Mouse (Mus musculus) midbrain, embryonic 14.5 days (tissue): ENCODE measurements at regions not wholly inside any gene's neighbourhood (a gene's known extent, or its start where the extent isn't known, plus 50 kb on each side); places are given as distances from the start of the nearest gene placed in this dataset.
"Not testable (repeated sequence)": the region's sequence is repeated elsewhere in the genome, so short reads cannot be mapped to it uniquely, and the experiment has no call there.

Experiments
- ATAC-seq: fragments of 200-750 bp; cut with Nextera tagmentation; 2 replicates; pipeline ENCODE4 v1.8.0; 2017; ENCODE audit warnings: moderate number of reproducible peaks, moderate library complexity; ENCODE audit not compliant: low FRiP score, low TSS enrichment
- DNase-seq: peaks from one replicate; pipeline ENCODE4 v3.0.0-alpha.2; 2015
- H3K27ac ChIP-seq: fragments of 300-500 bp; sonication (generic); replicated peaks from 2 replicates; pipeline ENCODE4 v1.5.1; 2014; ENCODE audit warnings: mild to moderate bottlenecking, low read depth, low read length, moderate library complexity
- H3K27me3 ChIP-seq: fragments of 300-500 bp; sonication (generic); 2 replicates; pipeline ENCODE4 v1.6.1; 2014; ENCODE audit warnings: low read length, control low read depth, mixed read lengths; ENCODE audit not compliant: control insufficient read depth, insufficient read depth
- H3K36me3 ChIP-seq: fragments of 300-500 bp; sonication (generic); 2 replicates; pipeline ENCODE4 v1.6.1; 2014; ENCODE audit warnings: low read length, control low read depth; ENCODE audit not compliant: control insufficient read depth, insufficient read depth
- H3K4me1 ChIP-seq: fragments of 300-500 bp; sonication (generic); 2 replicates; pipeline ENCODE4 v1.6.1; 2014; ENCODE audit warnings: mild to moderate bottlenecking, antibody characterized with exemption, low read length, control low read depth; ENCODE audit not compliant: control insufficient read depth, insufficient read depth
- H3K4me2 ChIP-seq: fragments of 300-500 bp; sonication (generic); 2 replicates; pipeline ENCODE4 v1.6.1; 2014; ENCODE audit warnings: mild to moderate bottlenecking, low read length, moderate library complexity
- H3K4me3 ChIP-seq: fragments of 300-500 bp; sonication (generic); replicated peaks from 2 replicates; pipeline ENCODE4 v1.5.1; 2014; ENCODE audit warnings: low read depth, low read length
- H3K9ac ChIP-seq: fragments of 300-500 bp; sonication (generic); replicated peaks from 2 replicates; pipeline ENCODE4 v1.6.1; 2014; ENCODE audit warnings: mild to moderate bottlenecking, low read length, moderate library complexity
- H3K9me3 ChIP-seq: fragments of 300-500 bp; sonication (generic); 2 replicates; pipeline ENCODE4 v1.6.1; 2016; ENCODE audit warnings: low read length, control low read depth, mixed read lengths; ENCODE audit not compliant: control insufficient read depth
- WGBS: fragments of 180-500 bp; shearing (Covaris S2); extraction: QIAGEN DNeasy Blood & Tissue Kit; methylation state at CpG from one replicate; pipeline ENCODE4 v1.1.7; 2014; 5-methylcytosine and 5-hydroxymethylcytosine counted together

- no peaks in the 10 kb centered on the region for H3K4me1 ChIP-seq
- no peak overlapping the region for H3K4me2 ChIP-seq
- ATAC-seq (no peak), DNase-seq (no peak)
- H3K36me3 ChIP-seq = no peaks in the 10 kb centered on the region
- 86% methylated on average over 11 of the region's 11 CpGs for WGBS
- H3K27ac ChIP-seq = no peak overlapping the region
- H3K27me3 ChIP-seq = no peaks in the 10 kb centered on the region
- H3K9me3 ChIP-seq = no peaks in the 10 kb centered on the region
- H3K9ac ChIP-seq = no peak overlapping the region
- no peak overlapping the region for H3K4me3 ChIP-seq
These were observed 222.7 kb upstream of the Arid2 start for GRCm38 (mm10) chr15:96064499-96065217.

GRCm38 (mm10) chr15:96075615-96076014, 211.7 kb upstream of the Arid2 start:
- Histone ChIP-seq H3K4me3 (no peak overlapping the region), H3K9me3 (no peaks in the 10 kb centered on the region), H3K4me2 (no peak overlapping the region), H3K27me3 (no peaks in the 10 kb centered on the region), H3K9ac (no peak overlapping the region), H3K4me1 (no peaks in the 10 kb centered on the region), H3K36me3 (no peaks in the 10 kb centered on the region), H3K27ac (no peak overlapping the region)
- ATAC-seq (no peak), DNase-seq (no peak)
- WGBS = 88% methylated on average over 9 of the region's 9 CpGs

- H3K9ac ChIP-seq = no peak overlapping the region
- no peak overlapping the region for H3K4me2 ChIP-seq
- H3K4me3 ChIP-seq = no peak overlapping the region
- H3K36me3 ChIP-seq = no peaks in the 10 kb centered on the region
- no peak for DNase-seq
- no peaks in the 10 kb centered on the region for H3K9me3 ChIP-seq
- no peak overlapping the region for H3K27ac ChIP-seq
- ATAC-seq = no peak
- H3K27me3 ChIP-seq = no peaks in the 10 kb centered on the region
- H3K4me1 ChIP-seq = no peaks in the 10 kb centered on the region
- 84% methylated on average over 5 of the region's 5 CpGs for WGBS
These were observed 209.6 kb upstream of the Arid2 start for GRCm38 (mm10) chr15:96077756-96078155.

- Histone ChIP-seq H3K9me3 (no peaks in the 10 kb centered on the region), H3K9ac (no peak overlapping the region), H3K4me3 (no peak overlapping the region), H3K4me1 (no peaks in the 10 kb centered on the region), H3K36me3 (no peaks in the 10 kb centered on the region), H3K4me2 (no peak overlapping the region), H3K27ac (no peak overlapping the region), H3K27me3 (no peaks in the 10 kb centered on the region)
- WGBS = 51% methylated on average over 2 of the region's 2 CpGs
- no peak for ATAC-seq
- DNase-seq = no peak
These were observed 208.7 kb upstream of the Arid2 start for GRCm38 (mm10) chr15:96078580-96078979.

GRCm38 (mm10) chr15:96089676-96090075, 197.6 kb upstream of the Arid2 start:
- no peaks in the 10 kb centered on the region for H3K36me3 ChIP-seq
- DNase-seq (no peak), ATAC-seq (no peak)
- H3K9ac ChIP-seq = no peak overlapping the region
- H3K27me3 ChIP-seq = no peaks in the 10 kb centered on the region
- H3K4me2 ChIP-seq = no peak overlapping the region
- no peak overlapping the region for H3K4me3 ChIP-seq
- H3K4me1 ChIP-seq = no peaks in the 10 kb centered on the region
- no peaks in the 10 kb centered on the region for H3K9me3 ChIP-seq
- no peak overlapping the region for H3K27ac ChIP-seq
- 95% methylated on average over 9 of the region's 9 CpGs for WGBS

GRCm38 (mm10) chr15:96096438-96096837, 190.9 kb upstream of the Arid2 start:
- WGBS = 92% methylated on average over 3 of the region's 3 CpGs
- Histone ChIP-seq H3K4me2 (no peak overlapping the region), H3K4me3 (no peak overlapping the region), H3K9ac (no peak overlapping the region), H3K27me3 (no peaks in the 10 kb centered on the region), H3K27ac (no peak overlapping the region), H3K4me1 (no peaks in the 10 kb centered on the region), H3K36me3 (no peaks in the 10 kb centered on the region), H3K9me3 (no peaks in the 10 kb centered on the region)
- no peak for ATAC-seq
- no peak for DNase-seq

GRCm38 (mm10) chr15:96098821-96099220, 188.5 kb upstream of the Arid2 start:
- no peak overlapping the region for H3K4me2 ChIP-seq

GRCm38 (mm10) chr15:96099844-96100640, 187.3 kb upstream of the Arid2 start:
- H3K9me3 ChIP-seq, H3K9ac ChIP-seq, H3K27me3 ChIP-seq, H3K27ac ChIP-seq, DNase-seq, H3K4me2 ChIP-seq, H3K4me1 ChIP-seq, H3K36me3 ChIP-seq, H3K4me3 ChIP-seq, ATAC-seq: not testable (repeated sequence)
- WGBS = 90% methylated on average over 11 of the region's 13 CpGs

More at GRCm38 (mm10) chr15:96098821-96099220, 188.5 kb upstream of the Arid2 start:
- no peak overlapping the region for H3K27ac ChIP-seq
- DNase-seq = no peak
- H3K9me3 ChIP-seq = no peaks in the 10 kb centered on the region
- no peak for ATAC-seq
- no peaks in the 10 kb centered on the region for H3K27me3 ChIP-seq
- WGBS = 86% methylated on average over 5 of the region's 5 CpGs
- no peak overlapping the region for H3K4me3 ChIP-seq
- H3K36me3 ChIP-seq = no peaks in the 10 kb centered on the region
- H3K4me1 ChIP-seq = no peaks in the 10 kb centered on the region
- no peak overlapping the region for H3K9ac ChIP-seq

- H3K4me3 ChIP-seq = no peak overlapping the region
- ATAC-seq = no peak
- 30% methylated on average over 6 of the region's 6 CpGs for WGBS
- no peak overlapping the region for H3K4me2 ChIP-seq
- no peaks in the 10 kb centered on the region for H3K27me3 ChIP-seq
- H3K9ac ChIP-seq = no peak overlapping the region
- peak; percentile 59 for DNase-seq
- no peak overlapping the region for H3K27ac ChIP-seq
- H3K9me3 ChIP-seq = no peaks in the 10 kb centered on the region
- no peaks in the 10 kb centered on the region for H3K4me1 ChIP-seq
- no peaks in the 10 kb centered on the region for H3K36me3 ChIP-seq
These were observed 183.6 kb upstream of the Arid2 start for GRCm38 (mm10) chr15:96103737-96104136.
